ENCODE assay signal across 25 mouse cellular contexts in genomic region chr13:118310080-118310479, GRCm38 (mm10).
DNase-seq lines count a peak whose midpoint lies in the region; ATAC-seq and TF ChIP-seq lines count a peak whose summit lies in the region.
"Had no signal": no experiment of that assay in that cellular context is flagged by ENCODE, and none has a peak within 500 bp of the region (broad histone marks: within the 10 kb centered on the region; RNA-seq: fewer than 3 reads in every experiment).

No protein-coding gene starts in this region.

- H3K36me3 ChIP-seq in myocyte (ENCODE audit: control insufficient read depth, insufficient read depth): no peaks in the 10 kb centered on the region
- H3K36me3 ChIP-seq: G1E had no signal

- no peaks in the 10 kb centered on the region for H3K27me3 ChIP-seq in myocyte (ENCODE audit: control insufficient read depth, insufficient read depth, insufficient read length)
- H3K27me3 ChIP-seq: CH12.LX had no signal

- H3ac ChIP-seq in myocyte (ENCODE audit: control insufficient read depth, insufficient read length): no peak overlapping the region

- H3K4me2 ChIP-seq in myocyte (ENCODE audit: low read depth): no peak overlapping the region

- no peak for ATAC-seq in frontal cortex, adult (ENCODE audit: low TSS enrichment)
- ATAC-seq: activated CD4-positive, CD25-positive, alpha-beta regulatory T cell, adult 4 months; CD4-positive, CD25-positive, alpha-beta regulatory T cell, adult 4 months; Patski had no signal

- no peak for TF ChIP-seq POLR2A in myocyte (IDR thresholded peaks at IDR 0.05; ENCODE audit: insufficient read length, low read depth)

- intact Hi-C loops in left cerebral cortex, postnatal 14 days (cut with DNase I): no loop called here

- no peaks in the 10 kb centered on the region for H3K79me2 ChIP-seq in myocyte (ENCODE audit: control insufficient read depth, insufficient read depth)

- peak; percentile 62 for DNase-seq in 3T3-L1 (ENCODE audit: low read depth, low spot score)
- peak; percentile 35 for DNase-seq in MN1 (ENCODE audit: low spot score)
- peak; percentile 8 for DNase-seq in NIH3T3 (ENCODE audit: low read depth)
- DNase-seq in left cerebral cortex, postnatal 14 days (ENCODE audit: low spot score in 2 of 2): no peak
- no peak for DNase-seq in urinary bladder, postnatal 14 days (ENCODE audit: low spot score)
- no peak for DNase-seq in left cerebral cortex, adult 8-10 months (ENCODE audit: low spot score in 2 of 2)
- DNase-seq: adrenal gland, adult 2 months; adrenal gland, adult 8-10 months; adrenal gland, postnatal 10 days; adrenal gland, postnatal 14 days; adrenal gland, postnatal 25 days; adrenal gland, postnatal 36 days; B cell, adult 2 months; cerebellum, adult 11 months; cerebellum, adult 11-12 months; cerebellum, adult 18-20 months; cerebellum, adult 2 months; cerebellum, adult 8-10 months had no signal

- no peak overlapping the region for H3K4me3 ChIP-seq in myocyte

TF ChIP-seq in myocyte, 11 proteins besides CTCF, POLR2A, EP300 and RAD21:
- no peak for TF ChIP-seq MYOG (IDR thresholded peaks at IDR 0.05; ENCODE audit: control insufficient read depth in 1 of 3, insufficient read depth in 1 of 3, insufficient read length in 2 of 3, low read depth in 2 of 3)
- peak; percentile 74; the same call in 1 of the 2 replicates for TF ChIP-seq CEBPB (IDR thresholded peaks at IDR 0.05; ENCODE audit: insufficient read depth, poor library complexity, severe bottlenecking)
- no peak for TF ChIP-seq TCF3 (IDR thresholded peaks at IDR 0.05; ENCODE audit: insufficient read length, low read depth)

Comparison
In these comparisons a context has a peak if more than half of its experiments do, and no peak if none do; other contexts are left out.
1. DNase-seq: peak in 3T3-L1 (single experiment), MN1 (single experiment) and NIH3T3 (single experiment); none in left cerebral cortex, postnatal 14 days (0 of 2), urinary bladder, postnatal 14 days (single experiment) and left cerebral cortex, adult 8-10 months (0 of 2).